Mouse (Mus musculus) erythroblast, embryonic 14.5 days (primary cell): Measurements from ENCODE around the gene Shmt2. TPM values are rescaled to one million over a fixed set of nuclear protein-coding genes. Genes with fewer than 3 reads are reported as not detected.
A peak's percentile ranks its signal among the peaks of the same experiment; 100 is the strongest.

Experiments
- H3K27me3 ChIP-seq: 2 replicates; pipeline ENCODE4 v1.6.1; 2012; ENCODE audit warnings: inconsistent platforms; ENCODE audit not compliant: control insufficient read depth
- H3K36me3 ChIP-seq: 2 replicates; pipeline ENCODE4 v1.6.1; 2012; ENCODE audit warnings: mild to moderate bottlenecking, inconsistent platforms; ENCODE audit not compliant: control insufficient read depth
- H3K4me1 ChIP-seq: 2 replicates; pipeline ENCODE4 v1.6.1; 2012; ENCODE audit warnings: inconsistent platforms; ENCODE audit not compliant: control insufficient read depth
- H3K4me3 ChIP-seq: replicated peaks from 2 replicates; pipeline ENCODE3; 2012; ENCODE audit warnings: moderate library complexity, mild to moderate bottlenecking, inconsistent platforms
- H3K9me3 ChIP-seq: 2 replicates; pipeline ENCODE4 v1.6.1; 2012; ENCODE audit warnings: low read length, inconsistent platforms, mixed read lengths; ENCODE audit not compliant: control insufficient read depth
- GATA1 ChIP-seq: IDR thresholded peaks from 2 replicates; pipeline ENCODE4 v1.6.1; 2012; ENCODE audit warnings: low read length, inconsistent platforms, mixed read lengths
- TAL1 ChIP-seq: IDR thresholded peaks from 3 replicates; pipeline ENCODE4 v1.6.1; 2012; ENCODE audit warnings: low read length, inconsistent platforms, mixed read lengths
- polyA plus RNA-seq: library from polyadenylated mRNA; stranded (reverse); fragments of >175 nt; gene quantifications from 2 replicates; pipeline ENCODE4 v1.2.3, GENCODE M21; 2012

The Shmt2 gene
- polyA plus RNA-seq, result 27.8 and 31.8 TPM in 2 replicates

DNA sequence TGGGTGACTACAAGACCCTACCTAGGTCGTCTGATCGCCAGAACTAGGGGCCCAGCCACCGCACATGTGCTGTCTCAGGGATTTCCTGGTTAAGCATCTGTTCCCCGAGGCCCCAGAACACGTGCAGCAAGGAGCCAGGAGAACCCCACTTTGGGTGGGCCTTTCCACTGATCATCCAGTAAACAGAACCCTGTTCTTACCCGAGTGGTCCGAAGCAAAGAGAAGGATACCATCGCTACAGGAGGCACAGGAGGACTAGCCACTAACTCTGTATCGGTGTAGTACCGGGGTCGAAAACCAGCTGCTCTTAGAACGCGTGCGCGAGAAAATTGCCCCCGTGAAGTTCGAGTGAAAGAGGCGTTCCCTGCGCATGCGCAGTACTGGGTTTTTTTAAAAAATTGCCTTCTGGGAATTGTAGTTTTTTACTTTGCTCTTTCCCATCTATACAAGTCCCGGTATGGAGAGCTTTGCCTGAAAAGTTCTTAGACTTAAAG is at the start of gene Shmt2:
Gene Shmt2, minus strand, starts transcription at position 357 of the 494 bp plus-strand sequence.
- H3K4me3 ChIP-seq, result peak within 1 kb of the TSS; percentile 82
- TF ChIP-seq TAL1, result no peak
- TF ChIP-seq GATA1, result no peak
- peaks cover 54% of the 10 kb centered on the region for H3K4me1 ChIP-seq
- H3K9me3 ChIP-seq, result peaks cover 9% of the 10 kb centered on the region; the same call in 1 of the 2 replicates
- H3K27me3 ChIP-seq, result peaks cover 44% of the 10 kb centered on the region
- H3K36me3 ChIP-seq, result peaks cover 43% of the 10 kb centered on the region

DNA sequence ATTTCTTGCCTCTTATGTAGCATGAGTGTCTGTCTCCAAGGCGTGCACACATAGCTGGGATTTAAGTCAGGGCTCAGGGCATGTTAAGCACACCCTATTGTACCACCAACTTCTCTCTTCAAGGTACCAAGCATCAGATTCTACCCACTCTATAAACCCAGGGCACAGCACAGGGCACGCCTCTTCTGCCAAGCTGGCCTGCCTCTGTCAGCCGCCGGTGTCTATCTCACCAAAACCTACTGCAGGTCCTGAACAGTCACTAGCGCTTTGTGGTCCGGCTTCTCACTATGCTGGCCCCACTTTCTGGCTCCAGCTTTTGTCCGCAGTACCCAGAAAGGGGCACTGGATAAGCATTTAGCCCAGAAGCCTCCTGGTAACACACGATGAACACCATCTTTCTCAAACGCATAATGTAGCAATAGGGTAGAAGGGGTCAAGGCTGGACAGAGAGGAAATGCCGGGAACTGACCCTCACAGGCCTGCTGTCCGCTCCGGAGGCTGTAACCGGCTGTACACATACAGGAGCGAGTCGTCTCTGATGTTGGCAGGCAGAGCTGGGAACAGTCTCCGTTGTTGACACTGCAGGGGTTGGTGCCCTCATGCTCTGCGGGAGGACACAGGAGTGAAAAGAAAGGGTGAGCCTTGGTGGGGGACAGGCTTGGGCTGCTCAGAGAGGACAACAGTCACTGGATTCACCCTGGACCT is 48.8 kb upstream of the Shmt2 start:
- H3K4me1 ChIP-seq, result peaks cover 32% of the 10 kb centered on the region
- TF ChIP-seq GATA1, result no peak
- TF ChIP-seq TAL1, result no peak
- peaks cover 6% of the 10 kb centered on the region for H3K27me3 ChIP-seq
- H3K9me3 ChIP-seq, result no peaks in the 10 kb centered on the region
- no peak overlapping the region for H3K4me3 ChIP-seq
- H3K36me3 ChIP-seq, result peaks cover 39% of the 10 kb centered on the region

DNA sequence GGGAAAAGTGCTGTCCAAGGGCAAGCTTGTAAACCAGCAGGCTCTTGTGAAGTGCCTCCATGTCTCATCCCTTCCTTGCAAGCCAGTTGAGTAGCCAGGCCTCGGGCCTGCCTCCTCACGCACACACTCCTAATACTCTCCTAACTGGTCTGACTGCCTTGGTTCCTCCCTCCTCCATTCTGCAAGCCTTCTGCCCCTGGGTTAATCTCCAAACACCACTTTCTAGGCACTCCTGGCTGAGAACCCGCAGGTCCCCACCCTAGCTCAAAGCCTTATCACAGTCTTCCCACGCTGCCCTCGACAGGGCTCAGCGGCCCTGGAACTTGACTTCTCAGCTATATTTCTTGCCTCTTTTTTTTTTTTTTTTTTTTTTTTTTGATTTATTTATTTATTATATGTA is 48.1 kb upstream of the Shmt2 start:
- Histone ChIP-seq H3K4me1 (peaks cover 32% of the 10 kb centered on the region), H3K36me3 (peaks cover 40% of the 10 kb centered on the region), H3K4me3 (peak overlapping the region; percentile 13), H3K27me3 (peaks cover 11% of the 10 kb centered on the region), H3K9me3 (no peaks in the 10 kb centered on the region)
- TF ChIP-seq GATA1, result no peak
- peak; percentile 39; the same call in 1 of the 3 replicates for TF ChIP-seq TAL1

DNA sequence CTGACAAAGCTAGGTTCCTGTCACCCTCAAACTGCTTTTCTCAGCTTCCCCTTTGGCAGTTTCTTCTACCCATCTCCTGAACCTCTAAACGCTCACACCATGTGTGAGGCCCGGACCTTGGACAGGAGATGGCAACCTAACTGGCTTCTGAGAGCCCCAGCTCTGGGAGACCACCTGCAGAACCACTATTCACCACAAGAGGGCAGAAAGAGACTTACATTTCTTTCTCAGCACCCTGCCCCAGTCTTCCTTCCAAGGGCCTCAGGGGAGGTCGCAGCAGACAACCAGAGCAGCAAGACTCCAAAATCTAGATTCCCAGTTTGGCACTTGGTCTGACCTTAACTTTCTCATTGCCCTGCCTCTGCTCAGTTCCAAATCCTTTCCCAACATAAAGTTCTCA is 47.2 kb upstream of the Shmt2 start:
- Histone ChIP-seq H3K9me3 (no peaks in the 10 kb centered on the region), H3K27me3 (peaks cover 14% of the 10 kb centered on the region), H3K4me1 (peaks cover 32% of the 10 kb centered on the region), H3K4me3 (no peak overlapping the region), H3K36me3 (peaks cover 36% of the 10 kb centered on the region)
- TF ChIP-seq GATA1, result no peak
- TF ChIP-seq TAL1, result no peak

DNA sequence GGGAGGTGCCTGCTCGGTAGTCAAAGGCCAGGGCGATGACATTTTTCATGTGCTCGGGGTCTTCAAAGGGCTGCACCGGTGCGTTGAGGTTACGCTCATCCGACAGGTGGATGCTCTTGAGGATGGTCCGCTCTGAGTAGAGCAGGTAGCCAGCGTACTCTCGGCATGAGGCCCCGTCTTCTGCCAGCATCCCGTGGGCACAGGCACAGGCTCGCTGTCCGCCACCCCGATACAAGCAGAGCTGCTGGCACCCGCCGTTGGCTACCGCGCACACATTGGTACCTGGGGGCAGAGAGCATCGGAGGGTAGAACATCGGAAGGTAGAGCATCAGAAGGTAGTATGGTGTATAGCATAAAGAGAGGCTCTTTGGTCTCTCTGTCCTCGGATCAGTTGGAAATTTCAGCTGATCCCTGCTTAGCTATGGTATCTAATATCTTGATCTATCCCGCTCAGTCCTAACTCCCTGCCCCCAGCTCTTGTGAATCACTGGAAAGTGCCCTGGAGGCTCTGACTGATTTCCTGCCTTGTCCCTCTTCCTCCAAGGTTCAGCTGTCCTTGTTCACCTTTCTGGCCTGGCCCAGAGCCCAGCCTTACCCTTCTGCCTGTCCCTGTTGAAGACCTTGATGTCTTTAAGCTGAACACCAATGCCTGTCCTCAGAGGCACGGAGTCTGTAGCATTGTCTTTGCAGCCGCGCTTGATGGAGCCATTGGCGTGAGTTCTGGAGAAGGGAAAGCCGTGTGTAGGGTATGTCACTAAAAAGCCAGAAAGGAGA is 44.5 kb upstream of the Shmt2 start:
- Histone ChIP-seq H3K4me1 (peaks cover 28% of the 10 kb centered on the region), H3K36me3 (peaks cover 38% of the 10 kb centered on the region), H3K4me3 (no peak overlapping the region), H3K9me3 (no peaks in the 10 kb centered on the region), H3K27me3 (peaks cover 16% of the 10 kb centered on the region)
- no peak for TF ChIP-seq GATA1
- TF ChIP-seq TAL1, result no peak

DNA sequence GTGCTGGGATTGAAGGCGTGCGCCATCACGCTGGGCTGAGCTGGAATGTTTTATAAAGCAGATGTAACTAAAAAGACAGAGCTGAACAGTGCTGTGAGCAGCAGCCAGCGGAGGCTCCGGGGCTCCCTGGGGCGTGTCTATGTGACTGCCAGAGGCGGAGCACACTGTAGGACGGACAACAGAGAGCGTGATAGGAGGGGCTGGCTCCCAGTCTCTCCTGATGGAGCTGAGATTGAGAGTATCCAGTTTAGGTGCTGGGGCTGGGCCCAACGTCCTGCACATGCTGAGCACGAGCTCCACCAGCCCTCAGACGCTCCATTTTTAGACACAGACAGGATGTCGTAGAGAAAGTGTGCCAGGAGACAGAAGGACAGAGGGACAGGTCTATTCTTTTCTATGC is 42.1 kb upstream of the Shmt2 start:
- no peak overlapping the region for H3K4me3 ChIP-seq
- no peaks in the 10 kb centered on the region for H3K9me3 ChIP-seq
- H3K36me3 ChIP-seq, result peaks cover 43% of the 10 kb centered on the region
- TF ChIP-seq GATA1 (no peak), TAL1 (no peak)
- peaks cover 6% of the 10 kb centered on the region for H3K4me1 ChIP-seq
- H3K27me3 ChIP-seq, result peaks cover 16% of the 10 kb centered on the region

DNA sequence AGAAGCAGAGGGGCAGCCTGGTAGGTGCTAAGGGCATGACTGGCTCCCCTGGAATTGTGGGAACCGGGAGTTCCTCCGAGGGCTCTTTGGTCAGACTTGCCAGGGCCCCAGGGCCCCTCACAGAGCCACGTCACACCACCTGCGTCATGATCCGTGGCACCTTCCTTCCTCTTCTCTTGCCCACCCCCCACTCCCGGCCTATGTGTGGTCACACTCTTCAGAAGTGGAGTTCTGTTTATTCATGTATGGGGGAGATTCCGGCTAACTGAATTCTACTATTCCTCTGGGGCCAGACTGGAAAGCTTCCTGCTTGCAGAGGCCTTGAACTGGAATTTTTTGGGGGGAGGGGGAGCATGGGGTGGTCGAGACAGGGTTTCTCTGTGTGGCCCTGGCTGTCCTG is 41.6 kb upstream of the Shmt2 start:
- Histone ChIP-seq H3K4me3 (no peak overlapping the region), H3K36me3 (peaks cover 45% of the 10 kb centered on the region), H3K4me1 (peaks cover under 1% of the 10 kb centered on the region), H3K9me3 (no peaks in the 10 kb centered on the region), H3K27me3 (peaks cover 16% of the 10 kb centered on the region)
- TF ChIP-seq TAL1 (no peak), GATA1 (no peak)

DNA sequence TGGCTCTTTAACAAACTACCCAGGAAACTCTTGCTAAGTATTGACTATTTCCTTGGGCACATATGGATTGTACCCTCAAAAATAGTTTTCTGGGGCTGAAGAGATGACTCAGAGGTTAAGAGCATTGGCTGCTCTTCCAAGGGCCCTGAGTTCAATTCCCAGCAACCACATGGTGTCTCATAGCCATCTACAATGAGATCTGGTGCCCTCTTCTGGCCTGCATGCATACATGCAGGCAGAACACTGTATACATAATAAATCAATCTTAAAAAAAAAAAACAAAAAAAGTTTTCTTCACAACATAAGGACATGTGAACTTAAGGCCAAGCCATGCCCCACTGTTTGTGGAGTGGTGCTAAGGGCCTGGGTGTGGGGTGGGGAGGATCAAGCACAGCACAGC is 38.9 kb upstream of the Shmt2 start:
- H3K27me3 ChIP-seq, result peaks cover 10% of the 10 kb centered on the region
- H3K4me3 ChIP-seq, result no peak overlapping the region
- H3K4me1 ChIP-seq, result no peaks in the 10 kb centered on the region
- peaks cover 54% of the 10 kb centered on the region for H3K36me3 ChIP-seq
- TF ChIP-seq TAL1 (no peak), GATA1 (no peak)
- H3K9me3 ChIP-seq, result no peaks in the 10 kb centered on the region; the same call in 1 of the 2 replicates

DNA sequence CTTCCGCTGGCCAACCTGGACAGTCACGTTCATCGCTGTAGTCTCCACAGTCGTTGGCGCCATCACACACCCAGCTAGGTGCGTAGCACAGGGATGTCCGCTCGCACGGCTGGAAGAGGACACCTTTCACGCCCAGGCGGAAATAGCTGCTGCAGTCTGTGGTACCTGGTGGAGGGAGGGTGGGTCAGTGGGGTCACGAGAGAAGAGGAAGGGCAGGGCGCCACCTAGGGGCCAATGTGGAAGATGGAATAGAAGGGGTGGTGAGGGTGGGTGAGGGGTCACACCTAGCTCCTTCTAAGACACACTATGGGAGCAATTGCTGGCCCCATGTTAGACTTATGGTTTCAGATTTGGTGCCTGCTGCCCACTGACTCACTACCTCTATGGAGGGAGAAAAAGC is 35.2 kb upstream of the Shmt2 start:
- Histone ChIP-seq H3K4me3 (no peak overlapping the region), H3K36me3 (peaks cover 70% of the 10 kb centered on the region), H3K27me3 (no peaks in the 10 kb centered on the region), H3K9me3 (no peaks in the 10 kb centered on the region; the same call in 1 of the 2 replicates), H3K4me1 (no peaks in the 10 kb centered on the region)
- TF ChIP-seq GATA1, result no peak
- no peak for TF ChIP-seq TAL1
